Mouse (Mus musculus) kidney, postnatal 36 days (tissue): ENCODE measurements at regions not wholly inside any gene's neighbourhood (a gene's known extent, or its start where the extent isn't known, plus 50 kb on each side); places are given as distances from the start of the nearest gene placed in this dataset.

ENCODE experiments used
- DNase-seq, 2 experiments: peaks; one replicate each; pipeline ENCODE4 v3.0.0; 2021 to 2022; ENCODE audit warnings: mixed read lengths in 2 of 2

GRCm38 (mm10) chrX:131145656-131146055, 1396.1 kb downstream of the Diaph2 start:
- peak in 1 of 2 experiments; percentile 0 for DNase-seq

DNA sequence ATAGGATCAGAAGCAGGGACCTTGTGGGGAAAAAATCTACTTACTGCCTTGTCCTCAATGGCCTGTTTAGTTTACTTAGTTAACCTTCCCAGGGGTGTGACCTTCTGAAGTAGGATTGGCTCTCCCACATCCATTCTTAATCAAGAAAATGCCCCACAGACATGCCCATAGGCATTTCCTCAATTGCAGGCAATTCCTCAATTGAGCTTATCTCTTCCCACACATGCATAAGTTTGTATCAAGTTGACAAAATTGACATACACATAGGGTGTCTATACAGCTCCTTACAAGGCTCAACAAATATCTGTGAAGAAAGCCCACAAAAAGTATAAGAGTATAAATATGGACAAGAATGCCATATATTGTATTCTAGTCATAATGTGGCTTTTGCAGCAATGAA, 1401.4 kb downstream of the Diaph2 start:
- no peak for DNase-seq
